Mouse (Mus musculus): ENCODE measurements around the gene Fmn2. TPM values are rescaled to one million over a fixed set of nuclear protein-coding genes. Genes with fewer than 3 reads are reported as not detected.

Gene Fmn2
- polyA plus RNA-seq, 1 experiment from 2014 or later: 0.74 TPM

GRCm38 (mm10) chr1:174600041-174600440 lies 98.4 kb downstream of the Fmn2 start:
- no peak overlapping the region for H3K4me2 ChIP-seq (ENCODE audit: low read length)
- no peak overlapping the region for H3K4me3 ChIP-seq (ENCODE audit: control insufficient read depth in 1 of 2, insufficient read depth in 1 of 2, low read depth in 1 of 2, low read length in 2 of 2)
- H3K4me1 ChIP-seq (ENCODE audit: control insufficient read depth in 2 of 2, insufficient read depth in 2 of 2, low read length in 2 of 2): no peaks in the 10 kb centered on the region
- H3K9ac ChIP-seq (ENCODE audit: low read length): no peak overlapping the region
- no peaks in the 10 kb centered on the region for H3K27me3 ChIP-seq (ENCODE audit: control insufficient read depth, insufficient read depth, low read length)
- WGBS: 95% methylated on average over 2 of the region's 2 CpGs
- no peaks in the 10 kb centered on the region for H3K36me3 ChIP-seq (ENCODE audit: control insufficient read depth, insufficient read depth, low read length)
- no peaks in the 10 kb centered on the region for H3K9me3 ChIP-seq (ENCODE audit: control insufficient read depth, low read length)
- no peak overlapping the region for H3K27ac ChIP-seq (replicated peaks in 1 of 2; ENCODE audit: control insufficient read depth in 1 of 2, insufficient read depth in 1 of 2, low read depth in 2 of 2, low read length in 2 of 2)
- ATAC-seq (ENCODE audit: insufficient number of reproducible peaks, insufficient read depth, low FRiP score, low read depth): no peak

- H3K4me2 ChIP-seq (ENCODE audit: low read length): no peak overlapping the region
- no peaks in the 10 kb centered on the region for H3K27me3 ChIP-seq (ENCODE audit: control insufficient read depth, insufficient read depth, low read length)
- ATAC-seq (ENCODE audit: insufficient number of reproducible peaks, insufficient read depth, low FRiP score, low read depth): no peak
- H3K36me3 ChIP-seq (ENCODE audit: control insufficient read depth, insufficient read depth, low read length): no peaks in the 10 kb centered on the region
- no peak overlapping the region for H3K27ac ChIP-seq (replicated peaks in 1 of 2; ENCODE audit: control insufficient read depth in 1 of 2, insufficient read depth in 1 of 2, low read depth in 2 of 2, low read length in 2 of 2)
- no peaks in the 10 kb centered on the region for H3K4me1 ChIP-seq (ENCODE audit: control insufficient read depth in 2 of 2, insufficient read depth in 2 of 2, low read length in 2 of 2)
- 50% methylated on average over 1 of the region's 1 CpGs for WGBS
- no peaks in the 10 kb centered on the region for H3K9me3 ChIP-seq (ENCODE audit: control insufficient read depth, low read length)
- H3K9ac ChIP-seq (ENCODE audit: low read length): no peak overlapping the region
- no peak overlapping the region for H3K4me3 ChIP-seq (ENCODE audit: control insufficient read depth in 1 of 2, insufficient read depth in 1 of 2, low read depth in 1 of 2, low read length in 2 of 2)
Measured at GRCm38 (mm10) chr1:174600620-174601019, 99.0 kb downstream of the Fmn2 start.

GRCm38 (mm10) chr1:174617368-174617767 lies 115.7 kb downstream of the Fmn2 start:
- no peak overlapping the region for H3K9ac ChIP-seq (ENCODE audit: low read length)
- no peaks in the 10 kb centered on the region for H3K9me3 ChIP-seq (ENCODE audit: control insufficient read depth, low read length)
- H3K36me3 ChIP-seq (ENCODE audit: control insufficient read depth, insufficient read depth, low read length): no peaks in the 10 kb centered on the region
- WGBS: 67% methylated on average over 4 of the region's 4 CpGs
- no peak overlapping the region for H3K27ac ChIP-seq (replicated peaks in 1 of 2; ENCODE audit: control insufficient read depth in 1 of 2, insufficient read depth in 1 of 2, low read depth in 2 of 2, low read length in 2 of 2)
- no peak overlapping the region for H3K4me3 ChIP-seq (ENCODE audit: control insufficient read depth in 1 of 2, insufficient read depth in 1 of 2, low read depth in 1 of 2, low read length in 2 of 2)
- H3K27me3 ChIP-seq (ENCODE audit: control insufficient read depth, insufficient read depth, low read length): no peaks in the 10 kb centered on the region
- H3K4me2 ChIP-seq (ENCODE audit: low read length): no peak overlapping the region
- no peaks in the 10 kb centered on the region for H3K4me1 ChIP-seq (ENCODE audit: control insufficient read depth in 2 of 2, insufficient read depth in 2 of 2, low read length in 2 of 2)
- no peak for ATAC-seq (ENCODE audit: insufficient number of reproducible peaks, insufficient read depth, low FRiP score, low read depth)

- H3K9me3 ChIP-seq (ENCODE audit: control insufficient read depth, low read length): no peaks in the 10 kb centered on the region
- H3K27me3 ChIP-seq (ENCODE audit: control insufficient read depth, insufficient read depth, low read length): no peaks in the 10 kb centered on the region
- H3K4me2 ChIP-seq (ENCODE audit: low read length): no peak overlapping the region
- H3K9ac ChIP-seq (ENCODE audit: low read length): no peak overlapping the region
- no peaks in the 10 kb centered on the region for H3K4me1 ChIP-seq (ENCODE audit: control insufficient read depth in 2 of 2, insufficient read depth in 2 of 2, low read length in 2 of 2)
- ATAC-seq (ENCODE audit: insufficient number of reproducible peaks, insufficient read depth, low FRiP score, low read depth): no peak
- 10% methylated on average over 1 of the region's 1 CpGs for WGBS
- H3K4me3 ChIP-seq (ENCODE audit: control insufficient read depth in 1 of 2, insufficient read depth in 1 of 2, low read depth in 1 of 2, low read length in 2 of 2): no peak overlapping the region
- no peak overlapping the region for H3K27ac ChIP-seq (replicated peaks in 1 of 2; ENCODE audit: control insufficient read depth in 1 of 2, insufficient read depth in 1 of 2, low read depth in 2 of 2, low read length in 2 of 2)
- no peaks in the 10 kb centered on the region for H3K36me3 ChIP-seq (ENCODE audit: control insufficient read depth, insufficient read depth, low read length)
Measured at GRCm38 (mm10) chr1:174621512-174621911, 119.9 kb downstream of the Fmn2 start.

GRCm38 (mm10) chr1:174623054-174623453 lies 121.4 kb downstream of the Fmn2 start:
- H3K27me3 ChIP-seq (ENCODE audit: control insufficient read depth, insufficient read depth, low read length): no peaks in the 10 kb centered on the region
- no peak overlapping the region for H3K4me2 ChIP-seq (ENCODE audit: low read length)
- 29% methylated on average over 3 of the region's 3 CpGs for WGBS
- no peaks in the 10 kb centered on the region for H3K4me1 ChIP-seq (ENCODE audit: control insufficient read depth in 2 of 2, insufficient read depth in 2 of 2, low read length in 2 of 2)
- no peak overlapping the region for H3K9ac ChIP-seq (ENCODE audit: low read length)
- H3K27ac ChIP-seq (replicated peaks in 1 of 2; ENCODE audit: control insufficient read depth in 1 of 2, insufficient read depth in 1 of 2, low read depth in 2 of 2, low read length in 2 of 2): no peak overlapping the region
- no peak for ATAC-seq (ENCODE audit: insufficient number of reproducible peaks, insufficient read depth, low FRiP score, low read depth)
- no peaks in the 10 kb centered on the region for H3K36me3 ChIP-seq (ENCODE audit: control insufficient read depth, insufficient read depth, low read length)
- H3K9me3 ChIP-seq (ENCODE audit: control insufficient read depth, low read length): no peaks in the 10 kb centered on the region
- H3K4me3 ChIP-seq (ENCODE audit: control insufficient read depth in 1 of 2, insufficient read depth in 1 of 2, low read depth in 1 of 2, low read length in 2 of 2): no peak overlapping the region

- H3K27me3 ChIP-seq (ENCODE audit: control insufficient read depth, insufficient read depth, low read length): no peaks in the 10 kb centered on the region
- no peak overlapping the region for H3K9ac ChIP-seq (ENCODE audit: low read length)
- no peaks in the 10 kb centered on the region for H3K4me1 ChIP-seq (ENCODE audit: control insufficient read depth in 2 of 2, insufficient read depth in 2 of 2, low read length in 2 of 2)
- H3K4me3 ChIP-seq (ENCODE audit: control insufficient read depth in 1 of 2, insufficient read depth in 1 of 2, low read depth in 1 of 2, low read length in 2 of 2): no peak overlapping the region
- WGBS: 73% methylated on average over 1 of the region's 1 CpGs
- no peaks in the 10 kb centered on the region for H3K36me3 ChIP-seq (ENCODE audit: control insufficient read depth, insufficient read depth, low read length)
- no peaks in the 10 kb centered on the region for H3K9me3 ChIP-seq (ENCODE audit: control insufficient read depth, low read length)
- ATAC-seq (ENCODE audit: insufficient number of reproducible peaks, insufficient read depth, low FRiP score, low read depth): no peak
- no peak overlapping the region for H3K4me2 ChIP-seq (ENCODE audit: low read length)
- no peak overlapping the region for H3K27ac ChIP-seq (replicated peaks in 1 of 2; ENCODE audit: control insufficient read depth in 1 of 2, insufficient read depth in 1 of 2, low read depth in 2 of 2, low read length in 2 of 2)
Measured at GRCm38 (mm10) chr1:174630074-174630473, 128.4 kb downstream of the Fmn2 start.

GRCm38 (mm10) chr1:174636291-174636690 lies 134.7 kb downstream of the Fmn2 start:
- Histone ChIP-seq H3K4me1 (ENCODE audit: control insufficient read depth in 2 of 2, insufficient read depth in 2 of 2, low read length in 2 of 2) (no peaks in the 10 kb centered on the region), H3K27me3 (ENCODE audit: control insufficient read depth, insufficient read depth, low read length) (no peaks in the 10 kb centered on the region), H3K9me3 (ENCODE audit: control insufficient read depth, low read length) (no peaks in the 10 kb centered on the region), H3K4me2 (ENCODE audit: low read length) (no peak overlapping the region), H3K27ac (replicated peaks in 1 of 2; ENCODE audit: control insufficient read depth in 1 of 2, insufficient read depth in 1 of 2, low read depth in 2 of 2, low read length in 2 of 2) (no peak overlapping the region), H3K9ac (ENCODE audit: low read length) (no peak overlapping the region), H3K36me3 (ENCODE audit: control insufficient read depth, insufficient read depth, low read length) (no peaks in the 10 kb centered on the region), H3K4me3 (ENCODE audit: control insufficient read depth in 1 of 2, insufficient read depth in 1 of 2, low read depth in 1 of 2, low read length in 2 of 2) (no peak overlapping the region)
- no peak for ATAC-seq (ENCODE audit: insufficient number of reproducible peaks, insufficient read depth, low FRiP score, low read depth)
- WGBS: 87% methylated on average over 4 of the region's 4 CpGs

- H3K27ac ChIP-seq (replicated peaks in 1 of 2; ENCODE audit: control insufficient read depth in 1 of 2, insufficient read depth in 1 of 2, low read depth in 2 of 2, low read length in 2 of 2): no peak overlapping the region
- WGBS: 86% methylated on average over 6 of the region's 6 CpGs
- no peaks in the 10 kb centered on the region for H3K9me3 ChIP-seq (ENCODE audit: control insufficient read depth, low read length)
- H3K4me1 ChIP-seq (ENCODE audit: control insufficient read depth in 2 of 2, insufficient read depth in 2 of 2, low read length in 2 of 2): no peaks in the 10 kb centered on the region
- no peak overlapping the region for H3K4me2 ChIP-seq (ENCODE audit: low read length)
- no peak overlapping the region for H3K4me3 ChIP-seq (ENCODE audit: control insufficient read depth in 1 of 2, insufficient read depth in 1 of 2, low read depth in 1 of 2, low read length in 2 of 2)
- H3K9ac ChIP-seq (ENCODE audit: low read length): no peak overlapping the region
- no peaks in the 10 kb centered on the region for H3K36me3 ChIP-seq (ENCODE audit: control insufficient read depth, insufficient read depth, low read length)
- no peak for ATAC-seq (ENCODE audit: insufficient number of reproducible peaks, insufficient read depth, low FRiP score, low read depth)
- H3K27me3 ChIP-seq (ENCODE audit: control insufficient read depth, insufficient read depth, low read length): no peaks in the 10 kb centered on the region
Measured at GRCm38 (mm10) chr1:174637564-174638085, 136.0 kb downstream of the Fmn2 start.
